Mouse (Mus musculus): ENCODE results near the gene Pigp.
A peak's percentile ranks its signal among the peaks of the same experiment; 100 is the strongest.

Pigp gene

GRCm38 (mm10) chr16:94314626-94315025 is 57.0 kb downstream of the Pigp start:
- no peak for DNase-seq

- DNase-seq, result peak; percentile 99
These were observed 58.2 kb downstream of the Pigp start, which contains the start of gene Hlcs for GRCm38 (mm10) chr16:94313229-94314030. Gene Hlcs, minus strand, starts transcription at chr16:94313571.

- peak; percentile 92 for DNase-seq
These were observed 58.9 kb downstream of the Pigp start for GRCm38 (mm10) chr16:94312663-94313228.

- no peak for DNase-seq
These were observed 59.7 kb downstream of the Pigp start for GRCm38 (mm10) chr16:94311931-94312330.

- DNase-seq, result no peak
These were observed 60.2 kb downstream of the Pigp start for GRCm38 (mm10) chr16:94311416-94311815.

GRCm38 (mm10) chr16:94309025-94309424 is 62.6 kb downstream of the Pigp start:
- no peak for DNase-seq

All from cerebellum, adult 8-10 months (tissue).